Mouse (Mus musculus) hindbrain, embryonic 13.5 days (tissue): ENCODE results near the gene Slc7a3. TPM values are rescaled to one million over a fixed set of nuclear protein-coding genes. Genes with fewer than 3 reads are reported as not detected.
"Not testable (repeated sequence)": the region's sequence is repeated elsewhere in the genome, so short reads cannot be mapped to it uniquely, and the experiment has no call there.

Experiments used
- ATAC-seq: fragments of 200-750 bp; cut with Nextera tagmentation; 2 replicates; pipeline ENCODE4 v1.8.0; 2017; ENCODE audit warnings: moderate TSS enrichment; ENCODE audit not compliant: low FRiP score
- H3K27ac ChIP-seq: fragments of 300-500 bp; sonication (generic); 2 replicates; pipeline ENCODE4 v1.5.1; 2015; ENCODE audit warnings: inconsistent platforms, mild to moderate bottlenecking, moderate library complexity
- H3K27me3 ChIP-seq: fragments of 300-500 bp; sonication (generic); 2 replicates; pipeline ENCODE4 v1.6.1; 2015; ENCODE audit warnings: mild to moderate bottlenecking, inconsistent platforms
- H3K36me3 ChIP-seq: fragments of 300-500 bp; sonication (generic); 2 replicates; pipeline ENCODE4 v1.6.1; 2015; ENCODE audit warnings: mild to moderate bottlenecking, inconsistent platforms
- H3K4me1 ChIP-seq: fragments of 300-500 bp; sonication (generic); replicated peaks from 2 replicates; pipeline ENCODE4 v1.6.1; 2015; ENCODE audit warnings: inconsistent platforms
- H3K4me2 ChIP-seq: fragments of 300-500 bp; sonication (generic); 2 replicates; pipeline ENCODE4 v1.6.1; 2015; ENCODE audit warnings: inconsistent platforms, mild to moderate bottlenecking, moderate library complexity
- H3K4me3 ChIP-seq: fragments of 300-500 bp; sonication (generic); 2 replicates; pipeline ENCODE4 v1.5.1; 2015; ENCODE audit warnings: mild to moderate bottlenecking, inconsistent platforms
- H3K9ac ChIP-seq: fragments of 300-500 bp; sonication (generic); 2 replicates; pipeline ENCODE4 v1.6.1; 2015; ENCODE audit warnings: mild to moderate bottlenecking, inconsistent platforms
- H3K9me3 ChIP-seq: fragments of 300-500 bp; sonication (generic); 2 replicates; pipeline ENCODE4 v1.6.1; 2016; ENCODE audit warnings: inconsistent platforms
- WGBS: fragments of 180-500 bp; shearing (Covaris S2); methylation state at CpG from one replicate; pipeline ENCODE4 v1.1.7; 2015; 5-methylcytosine and 5-hydroxymethylcytosine counted together
- polyA plus RNA-seq: library from polyadenylated mRNA; unstranded; fragments of >200 nt; fragmentation: Nextera tagmentation; extraction: Ambion mirVana; gene quantifications from 2 replicates; pipeline ENCODE4 v1.2.1, GENCODE M21; 2015

Slc7a3 gene
- 1.1 and 1.5 TPM in 2 replicates for polyA plus RNA-seq

DNA sequence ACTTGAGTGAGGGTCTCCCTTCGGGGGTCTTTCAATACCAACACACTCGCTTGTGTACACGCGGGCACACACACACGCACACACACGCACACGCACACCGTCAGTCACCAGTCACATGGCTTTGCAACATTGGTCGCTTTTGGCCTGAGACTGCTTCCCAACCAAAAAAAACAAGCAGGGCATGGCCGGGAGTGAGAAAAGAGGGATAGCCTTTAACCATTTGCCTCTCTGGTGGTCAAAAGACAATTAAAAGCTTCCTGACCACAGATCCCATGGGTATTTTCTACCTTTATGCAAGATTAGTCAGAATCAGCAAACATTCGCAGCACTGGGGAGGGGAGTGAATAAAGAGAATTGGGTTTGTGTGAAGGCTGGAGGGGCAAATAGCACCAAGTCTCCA lies at the start of gene Slc7a3:
Gene Slc7a3, minus strand, starts transcription at position 101 of the 400 bp plus-strand sequence.
- H3K9me3 ChIP-seq = no peaks in the 10 kb centered on the region
- H3K4me3 ChIP-seq = peak within 1 kb of the TSS; percentile 31
- H3K27me3 ChIP-seq = peaks cover 18% of the 10 kb centered on the region
- 41% methylated on average over 11 of the region's 11 CpGs for WGBS
- peak within 1 kb of the TSS; percentile 56 for H3K4me2 ChIP-seq
- H3K4me1 ChIP-seq = 0 out of 2 replicates have a peak, but pooled peaks cover 3% of the 10 kb centered on the region
- H3K36me3 ChIP-seq = no peaks in the 10 kb centered on the region
- H3K27ac ChIP-seq = no peak within 1 kb of the TSS
- no peak within 1 kb of the TSS for H3K9ac ChIP-seq
- no peak for ATAC-seq

DNA sequence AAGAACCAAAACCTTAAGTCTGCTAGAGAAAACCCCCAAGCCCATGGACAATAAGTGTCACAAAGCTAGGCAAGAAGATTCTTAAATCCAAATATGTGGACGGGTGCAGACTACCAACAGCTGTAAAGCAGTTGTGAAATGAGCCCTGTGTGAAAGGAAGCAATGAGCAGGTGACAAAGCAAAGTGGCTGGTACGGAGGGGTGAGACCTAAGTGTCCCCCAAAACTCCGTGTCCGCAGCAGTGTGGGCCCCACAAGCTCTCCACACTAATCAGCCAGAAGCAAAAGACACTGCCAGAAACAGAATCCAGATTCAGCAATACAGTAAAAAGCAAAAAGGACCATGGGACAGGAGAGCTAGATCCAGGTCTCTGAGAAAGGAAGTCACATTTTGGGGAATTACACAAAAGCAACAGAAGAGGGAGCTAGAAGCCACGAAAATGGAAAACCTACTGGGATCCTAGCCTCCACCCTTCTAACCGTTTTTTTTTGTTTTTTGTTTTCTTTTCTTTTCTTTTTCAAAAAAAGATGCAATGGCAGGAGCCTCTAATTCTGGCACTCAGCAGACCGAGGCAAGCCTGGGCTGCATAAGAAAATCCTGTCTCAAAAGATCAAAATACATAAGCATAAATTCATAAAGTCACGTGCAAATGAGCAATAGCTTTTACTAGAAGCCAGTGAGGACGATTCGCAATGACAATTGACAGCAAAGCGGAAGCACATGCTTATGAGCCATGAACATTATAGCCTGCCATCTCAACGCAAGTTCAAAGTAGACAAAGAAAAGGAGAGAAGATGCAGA lies 46.4 kb upstream of the Slc7a3 start:
- no peak; the same call in 1 of the 2 replicates for ATAC-seq
- H3K4me3 ChIP-seq = no peak overlapping the region
- peak overlapping the region; percentile 42 for H3K4me2 ChIP-seq
- no peaks in the 10 kb centered on the region for H3K9me3 ChIP-seq
- H3K27me3 ChIP-seq = no peaks in the 10 kb centered on the region
- no peak overlapping the region for H3K9ac ChIP-seq
- WGBS = 42% methylated on average over 12 of the region's 12 CpGs
- no peaks in the 10 kb centered on the region for H3K4me1 ChIP-seq
- no peak overlapping the region for H3K27ac ChIP-seq
- no peaks in the 10 kb centered on the region for H3K36me3 ChIP-seq

- Histone ChIP-seq H3K27me3 (no peaks in the 10 kb centered on the region), H3K4me3 (no peak overlapping the region), H3K9me3 (no peaks in the 10 kb centered on the region), H3K4me1 (no peaks in the 10 kb centered on the region), H3K27ac (no peak overlapping the region), H3K36me3 (no peaks in the 10 kb centered on the region), H3K4me2 (no peak overlapping the region), H3K9ac (no peak overlapping the region)
- WGBS = 22% methylated on average over 7 of the region's 7 CpGs
- no peak for ATAC-seq
Observed at GRCm38 (mm10) chrX:101131001-101131400, 45.2 kb upstream of the Slc7a3 start.

DNA sequence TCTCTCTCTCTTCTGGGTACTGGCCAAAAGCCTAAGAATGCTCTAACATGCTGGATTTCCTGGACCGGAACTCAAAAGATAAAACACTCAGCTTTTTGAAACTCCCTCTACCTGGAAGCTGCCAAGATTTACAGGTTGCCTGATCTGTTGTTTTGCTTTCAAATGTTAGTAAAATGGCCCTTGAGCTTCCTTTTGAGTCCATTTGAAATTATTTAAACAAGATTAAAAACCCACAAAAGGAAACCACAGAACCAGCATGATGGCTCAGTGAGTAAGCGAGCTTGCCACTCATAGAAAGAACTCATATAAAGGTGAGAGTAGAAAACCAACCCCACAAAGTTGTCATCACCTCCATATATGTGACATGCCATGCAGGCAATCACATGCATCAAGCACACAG lies 42.7 kb upstream of the Slc7a3 start:
- Histone ChIP-seq H3K4me3 (no peak overlapping the region), H3K9me3 (no peaks in the 10 kb centered on the region), H3K9ac (no peak overlapping the region), H3K27me3 (no peaks in the 10 kb centered on the region), H3K4me2 (no peak overlapping the region), H3K36me3 (no peaks in the 10 kb centered on the region), H3K4me1 (no peaks in the 10 kb centered on the region), H3K27ac (no peak overlapping the region)
- ATAC-seq = no peak
- WGBS = 91% methylated on average over 2 of the region's 2 CpGs

- WGBS = 73% methylated on average over 2 of the region's 2 CpGs
- H3K9ac ChIP-seq = no peak overlapping the region
Observed at GRCm38 (mm10) chrX:101126977-101127376, 41.2 kb upstream of the Slc7a3 start.

DNA sequence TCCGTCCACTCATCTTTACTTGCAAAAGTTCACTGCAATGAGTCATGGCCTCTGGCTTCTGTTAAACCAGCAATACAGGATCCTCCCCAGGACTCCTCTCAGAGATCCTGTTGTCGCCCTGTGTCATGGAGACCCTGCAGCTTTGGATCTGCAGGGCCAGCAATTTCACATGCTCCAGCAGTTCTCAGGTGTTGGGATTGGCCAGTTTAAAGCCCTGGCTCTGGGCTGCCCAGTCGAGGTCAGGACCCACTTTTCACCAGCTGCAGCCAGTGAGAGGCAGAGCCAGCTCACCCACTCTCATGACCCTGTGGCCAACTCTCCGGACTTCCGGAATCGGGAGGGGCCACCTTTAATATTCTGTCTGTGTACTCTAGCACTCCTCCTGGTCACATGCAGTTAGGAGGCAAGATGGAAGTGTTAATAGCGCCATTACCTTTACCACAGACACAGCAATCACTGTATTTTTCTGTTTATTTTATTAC lies 40.7 kb upstream of the Slc7a3 start:
- H3K27me3 ChIP-seq = no peaks in the 10 kb centered on the region
- H3K9ac ChIP-seq = no peak overlapping the region
- H3K4me3 ChIP-seq = no peak overlapping the region
- no peak overlapping the region for H3K27ac ChIP-seq
- ATAC-seq = no peak
- H3K4me1 ChIP-seq = no peaks in the 10 kb centered on the region
- no peak overlapping the region for H3K4me2 ChIP-seq
- WGBS = 76% methylated on average over 7 of the region's 7 CpGs
- H3K36me3 ChIP-seq = no peaks in the 10 kb centered on the region
- H3K9me3 ChIP-seq = no peaks in the 10 kb centered on the region

More at GRCm38 (mm10) chrX:101126977-101127376, 41.2 kb upstream of the Slc7a3 start:
- H3K27me3 ChIP-seq = no peaks in the 10 kb centered on the region
- H3K27ac ChIP-seq = no peak overlapping the region
- no peaks in the 10 kb centered on the region for H3K4me1 ChIP-seq
- no peaks in the 10 kb centered on the region for H3K36me3 ChIP-seq
- no peak overlapping the region for H3K4me2 ChIP-seq
- no peaks in the 10 kb centered on the region for H3K9me3 ChIP-seq
- ATAC-seq = no peak
- no peak overlapping the region for H3K4me3 ChIP-seq

GRCm38 (mm10) chrX:101120546-101120945 lies 34.7 kb upstream of the Slc7a3 start:
- Histone ChIP-seq H3K9me3 (no peaks in the 10 kb centered on the region), H3K4me1 (no peaks in the 10 kb centered on the region), H3K9ac (no peak overlapping the region), H3K27me3 (no peaks in the 10 kb centered on the region), H3K4me3 (no peak overlapping the region), H3K27ac (no peak overlapping the region), H3K4me2 (no peak overlapping the region), H3K36me3 (no peaks in the 10 kb centered on the region)
- WGBS = 57% methylated on average over 1 of the region's 1 CpGs
- ATAC-seq = no peak

- Histone ChIP-seq H3K27me3 (peaks cover 18% of the 10 kb centered on the region), H3K4me3 (peak overlapping the region; percentile 31), H3K4me2 (peak overlapping the region; percentile 56)
- not testable (repeated sequence) for H3K9me3 ChIP-seq, H3K4me1 ChIP-seq, H3K9ac ChIP-seq, H3K27ac ChIP-seq, H3K36me3 ChIP-seq
- WGBS = 23% methylated on average over 9 of the region's 9 CpGs
- ATAC-seq = 0 out of 2 replicates have a peak, but pooled peaks have one; percentile 57
Observed at GRCm38 (mm10) chrX:101085211-101085610, 609 bp downstream of the Slc7a3 start.

GRCm38 (mm10) chrX:101084192-101084591 lies 1.6 kb downstream of the Slc7a3 start:
- Histone ChIP-seq H3K27me3 (peaks cover 18% of the 10 kb centered on the region), H3K4me3 (no peak overlapping the region), H3K9ac (no peak overlapping the region), H3K4me1 (0 out of 2 replicates have a peak, but pooled peaks cover 3% of the 10 kb centered on the region), H3K27ac (no peak overlapping the region), H3K4me2 (peak overlapping the region; percentile 56; the same call in 1 of the 2 replicates), H3K9me3 (no peaks in the 10 kb centered on the region), H3K36me3 (no peaks in the 10 kb centered on the region)
- no peak for ATAC-seq
- 36% methylated on average over 2 of the region's 2 CpGs for WGBS

GRCm38 (mm10) chrX:101065245-101065644 lies 20.6 kb downstream of the Slc7a3 start:
- no peak overlapping the region for H3K27ac ChIP-seq
- no peak overlapping the region for H3K9ac ChIP-seq
- H3K4me3 ChIP-seq = no peak overlapping the region
- no peaks in the 10 kb centered on the region for H3K4me1 ChIP-seq
- H3K27me3 ChIP-seq = no peaks in the 10 kb centered on the region
- ATAC-seq = no peak
- no peaks in the 10 kb centered on the region for H3K9me3 ChIP-seq
- WGBS = 87% methylated on average over 1 of the region's 1 CpGs
- H3K4me2 ChIP-seq = no peak overlapping the region
- H3K36me3 ChIP-seq = no peaks in the 10 kb centered on the region

- Histone ChIP-seq H3K27me3 (no peaks in the 10 kb centered on the region), H3K4me1 (no peaks in the 10 kb centered on the region), H3K4me2 (no peak overlapping the region), H3K9ac (no peak overlapping the region), H3K9me3 (no peaks in the 10 kb centered on the region), H3K27ac (no peak overlapping the region), H3K36me3 (no peaks in the 10 kb centered on the region), H3K4me3 (no peak overlapping the region)
- WGBS = 65% methylated on average over 2 of the region's 2 CpGs
- no peak for ATAC-seq
Observed at GRCm38 (mm10) chrX:101063503-101063902, 22.3 kb downstream of the Slc7a3 start.

DNA sequence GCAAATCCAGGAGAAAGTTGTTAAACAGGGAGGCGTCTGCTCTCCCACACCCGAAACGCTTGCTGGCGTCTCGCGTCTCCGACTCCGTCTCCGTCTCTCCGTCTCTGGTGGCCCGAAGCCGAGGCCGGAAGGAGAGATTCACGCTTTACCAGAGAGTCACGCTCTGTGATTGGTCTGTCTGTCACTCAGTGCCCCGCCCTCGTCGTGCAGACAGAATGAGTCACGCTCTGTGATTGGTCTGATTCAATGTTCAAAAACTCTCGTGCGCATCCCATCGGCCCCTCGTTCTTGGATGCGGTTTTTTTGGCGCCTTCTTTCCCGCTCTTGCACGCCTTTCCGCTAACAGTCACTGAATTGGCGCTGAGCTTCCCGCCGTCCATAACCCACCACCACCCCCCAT lies 26.3 kb downstream of the Slc7a3 start, which contains the start of gene Tex11:
Gene Tex11, minus strand, starts transcription at position 127 of the 400 bp plus-strand sequence.
- Histone ChIP-seq H3K9ac (no peak within 1 kb of the TSS), H3K27me3 (no peaks in the 10 kb centered on the region), H3K27ac (no peak within 1 kb of the TSS), H3K36me3 (no peaks in the 10 kb centered on the region), H3K4me3 (no peak within 1 kb of the TSS), H3K9me3 (no peaks in the 10 kb centered on the region), H3K4me1 (no peaks in the 10 kb centered on the region), H3K4me2 (no peak within 1 kb of the TSS)
- WGBS = 91% methylated on average over 31 of the region's 31 CpGs
- no peak for ATAC-seq
